Mouse (Mus musculus) stomach, embryonic 14.5 days (tissue): ENCODE measurements around the gene Ldoc1. TPM values are rescaled to one million over a fixed set of nuclear protein-coding genes. Genes with fewer than 3 reads are reported as not detected.
A peak's percentile ranks its signal among the peaks of the same experiment; 100 is the strongest.

ENCODE experiments used
- ATAC-seq: fragments of 200-750 bp; cut with Nextera tagmentation; 2 replicates; pipeline ENCODE4 v1.8.0; 2017; ENCODE audit warnings: low read depth, moderate TSS enrichment; ENCODE audit not compliant: insufficient number of reproducible peaks, insufficient read depth, low FRiP score
- H3K27ac ChIP-seq: fragments of 300-500 bp; sonication (generic); 2 replicates; pipeline ENCODE4 v1.5.1; 2014; ENCODE audit warnings: mild to moderate bottlenecking, low read length, moderate library complexity, mixed read lengths
- H3K27me3 ChIP-seq: fragments of 300-500 bp; sonication (generic); 2 replicates; pipeline ENCODE4 v1.6.1; 2014; ENCODE audit warnings: low read length, control low read depth, mixed read lengths; ENCODE audit not compliant: control insufficient read depth, insufficient read depth
- H3K36me3 ChIP-seq: fragments of 300-500 bp; sonication (generic); 2 replicates; pipeline ENCODE4 v1.6.1; 2014; ENCODE audit warnings: mild to moderate bottlenecking, control low read depth, low read length, moderate library complexity, mixed read lengths; ENCODE audit not compliant: control insufficient read depth, insufficient read depth
- H3K4me1 ChIP-seq: fragments of 300-500 bp; sonication (generic); 2 replicates; pipeline ENCODE4 v1.6.1; 2014; ENCODE audit warnings: low read length, control low read depth, mixed read lengths; ENCODE audit not compliant: control insufficient read depth, insufficient read depth
- H3K4me2 ChIP-seq: fragments of 300-500 bp; sonication (generic); replicated peaks from 2 replicates; pipeline ENCODE4 v1.6.1; 2014; ENCODE audit warnings: low read depth, low read length, control low read depth
- H3K4me3 ChIP-seq: fragments of 300-500 bp; sonication (generic); 2 replicates; pipeline ENCODE4 v1.5.1; 2014; ENCODE audit warnings: low read depth, low read length, control low read depth
- H3K9ac ChIP-seq: fragments of 300-500 bp; sonication (generic); replicated peaks from 2 replicates; pipeline ENCODE4 v1.6.1; 2014; ENCODE audit warnings: low read depth, mild to moderate bottlenecking, control low read depth, low read length, moderate library complexity, mixed read lengths
- H3K9me3 ChIP-seq: fragments of 300-500 bp; sonication (generic); 2 replicates; pipeline ENCODE4 v1.6.1; 2016; ENCODE audit warnings: low read depth, low read length, control low read depth; ENCODE audit not compliant: control insufficient read depth
- WGBS: fragments of 180-500 bp; shearing (Covaris S2); extraction: QIAGEN DNeasy Blood & Tissue Kit; methylation state at CpG from one replicate; pipeline ENCODE4 v1.1.7; 2014; 5-methylcytosine and 5-hydroxymethylcytosine counted together
- polyA plus RNA-seq: library from polyadenylated mRNA; unstranded; fragments of >200 nt; fragmentation: Nextera tagmentation; extraction: Ambion mirVana; gene quantifications from 2 replicates; pipeline ENCODE4 v1.2.1, GENCODE M21; 2014

The Ldoc1 gene
- polyA plus RNA-seq: 0.56 and 1.3 TPM in 2 replicates

GRCm38 (mm10) chrX:61709302-61710033 lies at the start of gene Ldoc1:
TSS of gene Ldoc1 (plus strand) at chrX:61709497.
- Histone ChIP-seq H3K4me3 (peak within 1 kb of the TSS; percentile 26), H3K27ac (no peak within 1 kb of the TSS), H3K4me1 (no peaks in the 10 kb centered on the region), H3K9me3 (no peaks in the 10 kb centered on the region), H3K36me3 (no peaks in the 10 kb centered on the region), H3K4me2 (peak within 1 kb of the TSS; percentile 51), H3K9ac (no peak within 1 kb of the TSS), H3K27me3 (no peaks in the 10 kb centered on the region)
- WGBS: 33% methylated on average over 34 of the region's 34 CpGs
- ATAC-seq: 0 out of 2 replicates have a peak, but pooled peaks have one; percentile 37

- Histone ChIP-seq H3K36me3 (no peaks in the 10 kb centered on the region), H3K27ac (no peak overlapping the region), H3K4me1 (no peaks in the 10 kb centered on the region), H3K9me3 (no peaks in the 10 kb centered on the region), H3K9ac (no peak overlapping the region), H3K27me3 (no peaks in the 10 kb centered on the region), H3K4me3 (no peak overlapping the region), H3K4me2 (no peak overlapping the region)
- ATAC-seq: no peak
- 86% methylated on average over 5 of the region's 7 CpGs for WGBS
Observed at GRCm38 (mm10) chrX:61710131-61710530, 834 bp downstream of the Ldoc1 start.

GRCm38 (mm10) chrX:61722281-61723028 lies 13.2 kb downstream of the Ldoc1 start:
- no peak overlapping the region for H3K27ac ChIP-seq
- no peaks in the 10 kb centered on the region for H3K36me3 ChIP-seq
- H3K27me3 ChIP-seq: no peaks in the 10 kb centered on the region
- H3K4me1 ChIP-seq: no peaks in the 10 kb centered on the region
- no peak overlapping the region for H3K4me3 ChIP-seq
- no peaks in the 10 kb centered on the region for H3K9me3 ChIP-seq
- no peak overlapping the region for H3K9ac ChIP-seq
- peak overlapping the region; percentile 16; the same call in 1 of the 2 replicates for H3K4me2 ChIP-seq
- WGBS: 34% methylated on average over 12 of the region's 12 CpGs
- peak; percentile 71; the same call in 1 of the 2 replicates for ATAC-seq

GRCm38 (mm10) chrX:61723029-61723980 lies 14.0 kb downstream of the Ldoc1 start:
- Histone ChIP-seq H3K4me3 (no peak overlapping the region), H3K4me1 (no peaks in the 10 kb centered on the region), H3K36me3 (no peaks in the 10 kb centered on the region), H3K27ac (no peak overlapping the region), H3K27me3 (no peaks in the 10 kb centered on the region), H3K9ac (no peak overlapping the region), H3K9me3 (no peaks in the 10 kb centered on the region), H3K4me2 (peak overlapping the region; percentile 16; the same call in 1 of the 2 replicates)
- 54% methylated on average over 9 of the region's 9 CpGs for WGBS
- ATAC-seq: peak; percentile 75

- Histone ChIP-seq H3K9ac (no peak overlapping the region), H3K36me3 (no peaks in the 10 kb centered on the region), H3K4me2 (no peak overlapping the region), H3K27me3 (no peaks in the 10 kb centered on the region), H3K9me3 (no peaks in the 10 kb centered on the region), H3K27ac (no peak overlapping the region), H3K4me1 (no peaks in the 10 kb centered on the region), H3K4me3 (no peak overlapping the region)
- WGBS: 47% methylated on average over 2 of the region's 2 CpGs
- ATAC-seq: no peak
Observed at GRCm38 (mm10) chrX:61727516-61728310, 18.4 kb downstream of the Ldoc1 start.
